Mouse (Mus musculus) left cerebral cortex, adult 18-20 months (tissue): ENCODE results near the gene Sln. TPM values are rescaled to one million over a fixed set of nuclear protein-coding genes. Genes with fewer than 3 reads are reported as not detected.

Experiments
- DNase-seq, 2 experiments: peaks; one replicate each; pipeline ENCODE4 v3.0.0; 2021 to 2022; ENCODE audit warnings: low spot score in 2 of 2, mixed read lengths in 1 of 2
- long read RNA-seq, 2 experiments: library from polyadenylated mRNA; stranded (forward); transcript quantifications; one replicate each; pipeline ENCODE4 v2.0.0; 2021
- total RNA-seq, 2 experiments: library from RNA; stranded (reverse); gene quantifications; 2 replicates each; pipeline ENCODE4 v1.2.3; 2021

The Sln gene
- not detected for total RNA-seq
- long read RNA-seq, experiment 1: 0 reads
- long read RNA-seq, experiment 2: 0 reads

DNA sequence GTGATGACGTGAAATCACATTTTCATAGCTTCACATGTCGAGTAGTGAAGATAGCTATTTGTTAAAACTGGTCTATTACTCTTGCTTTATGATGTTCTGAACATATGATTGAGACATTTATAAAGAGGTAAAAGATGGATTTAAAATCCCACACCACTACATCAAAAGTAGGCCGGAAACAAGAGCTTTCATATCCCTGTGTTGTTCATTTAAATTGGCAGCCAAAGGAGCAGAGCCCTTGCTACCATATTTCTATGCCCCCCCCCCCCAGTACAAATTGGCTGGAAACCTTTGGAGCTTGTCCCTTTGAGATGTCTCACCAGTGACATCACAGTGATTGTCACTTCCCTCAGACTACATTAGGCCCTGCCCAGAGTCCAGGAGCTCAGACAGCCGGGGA, at the start of gene Sln:
Gene Sln (plus strand): TSS at position 301 of the 400 bp plus-strand sequence.
- no peak for DNase-seq

DNA sequence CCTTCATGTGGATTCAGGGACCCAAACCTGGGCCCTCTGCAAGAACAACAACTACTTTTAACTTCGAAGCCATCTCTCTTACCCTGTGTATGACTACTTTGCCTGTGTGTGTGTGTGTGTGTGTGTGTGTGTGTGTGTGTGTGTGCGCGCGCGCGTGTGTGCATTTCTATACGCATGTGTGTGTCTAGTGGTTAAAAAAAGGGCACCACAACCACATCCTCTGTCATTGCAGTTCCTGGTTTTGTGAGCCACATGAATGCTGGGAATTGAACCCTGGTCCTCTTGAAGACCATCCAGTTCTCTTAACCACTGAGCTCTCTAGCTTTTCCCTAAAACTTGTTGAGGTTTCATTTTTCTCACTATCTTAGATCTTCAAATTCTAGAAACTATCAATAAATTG, 47.0 kb upstream of the Sln start:
- no peak for DNase-seq

DNA sequence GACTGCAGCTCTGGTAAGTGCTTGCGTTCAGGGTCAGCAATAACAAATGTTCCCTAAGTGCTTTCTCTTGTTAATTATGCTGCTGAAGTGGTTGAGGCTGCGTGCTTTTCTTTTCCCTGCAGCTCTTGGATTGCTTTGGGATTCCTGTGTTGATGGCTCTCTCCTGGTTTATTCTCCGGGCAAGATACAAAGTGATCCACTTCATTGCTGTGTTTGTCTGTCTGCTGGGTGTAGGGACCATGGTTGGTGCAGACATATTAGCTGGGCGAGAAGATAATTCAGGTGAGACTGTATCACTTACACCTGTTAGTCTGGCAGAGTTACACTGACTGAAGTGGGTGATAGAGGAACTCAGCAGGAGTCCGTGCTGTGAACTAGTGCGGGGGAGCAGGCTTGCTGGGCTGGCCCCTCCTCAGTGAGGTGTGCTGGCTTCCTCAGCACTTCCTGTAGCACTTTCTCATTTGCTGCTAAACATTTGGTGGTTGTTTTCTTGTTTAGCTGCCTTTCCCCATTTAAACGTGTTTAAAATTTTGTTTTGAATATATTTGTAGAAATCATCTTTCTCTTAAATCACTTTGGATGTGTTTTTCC, 43.4 kb upstream of the Sln start:
- no peak for DNase-seq

DNA sequence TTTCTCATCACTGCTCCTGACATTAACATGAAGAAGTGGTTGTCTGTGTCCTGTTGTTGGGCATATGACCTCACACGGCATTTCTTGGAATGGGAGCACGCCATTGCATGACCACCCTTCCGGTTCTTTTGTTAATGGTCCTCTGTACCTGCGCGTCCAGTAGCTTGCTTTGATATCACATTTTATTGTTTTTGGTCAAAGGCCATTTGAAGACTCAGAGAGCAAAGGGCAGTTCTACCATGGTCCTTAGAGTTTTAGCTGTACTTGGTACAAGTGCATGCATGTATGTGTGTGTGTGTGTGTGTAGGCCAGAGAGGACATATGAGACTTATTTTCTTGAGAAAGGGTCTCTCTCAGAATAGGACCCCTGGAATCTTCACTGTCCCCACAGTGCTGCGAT, 36.5 kb upstream of the Sln start:
- no peak for DNase-seq

DNA sequence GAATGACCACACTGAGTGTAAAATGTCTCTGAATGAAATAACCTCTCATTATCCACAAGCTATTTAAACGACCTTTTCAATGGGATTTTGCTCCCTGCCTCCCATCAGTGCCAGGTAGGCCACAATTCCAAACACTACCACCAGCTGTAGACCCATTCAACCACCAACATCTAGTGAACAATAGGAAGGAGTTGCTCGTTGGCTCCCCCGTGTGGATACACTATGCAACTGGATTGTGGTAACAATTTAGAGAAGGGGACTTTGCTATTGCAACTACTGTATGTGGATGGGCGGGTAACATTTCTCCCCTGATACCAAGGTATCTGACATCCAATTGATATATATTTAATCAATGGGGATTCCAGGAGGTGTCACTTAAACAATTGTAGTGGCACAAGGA, 31.2 kb upstream of the Sln start:
- DNase-seq: peak; percentile 60 to 69

DNA sequence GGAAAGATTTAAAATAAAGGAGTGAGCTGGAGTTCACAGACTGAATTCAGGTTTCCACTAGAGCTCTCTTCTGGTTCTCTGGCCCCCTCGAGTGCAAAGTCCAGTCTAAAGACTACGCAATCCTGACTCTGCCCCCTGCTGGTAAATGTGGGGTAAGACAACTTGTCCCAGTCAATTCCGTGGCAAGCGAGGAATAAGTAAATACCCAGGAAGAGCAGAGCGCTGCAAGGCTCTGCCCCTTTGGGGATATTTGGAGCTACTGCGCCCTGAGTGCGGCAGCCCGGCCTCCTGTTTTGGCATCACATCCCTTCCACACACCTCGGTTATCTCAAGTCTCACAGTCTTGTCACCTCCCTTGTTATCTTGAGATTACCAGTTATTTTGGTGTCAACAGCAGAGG, 24.6 kb upstream of the Sln start:
- DNase-seq: peak in 1 of 2 experiments; percentile 5

DNA sequence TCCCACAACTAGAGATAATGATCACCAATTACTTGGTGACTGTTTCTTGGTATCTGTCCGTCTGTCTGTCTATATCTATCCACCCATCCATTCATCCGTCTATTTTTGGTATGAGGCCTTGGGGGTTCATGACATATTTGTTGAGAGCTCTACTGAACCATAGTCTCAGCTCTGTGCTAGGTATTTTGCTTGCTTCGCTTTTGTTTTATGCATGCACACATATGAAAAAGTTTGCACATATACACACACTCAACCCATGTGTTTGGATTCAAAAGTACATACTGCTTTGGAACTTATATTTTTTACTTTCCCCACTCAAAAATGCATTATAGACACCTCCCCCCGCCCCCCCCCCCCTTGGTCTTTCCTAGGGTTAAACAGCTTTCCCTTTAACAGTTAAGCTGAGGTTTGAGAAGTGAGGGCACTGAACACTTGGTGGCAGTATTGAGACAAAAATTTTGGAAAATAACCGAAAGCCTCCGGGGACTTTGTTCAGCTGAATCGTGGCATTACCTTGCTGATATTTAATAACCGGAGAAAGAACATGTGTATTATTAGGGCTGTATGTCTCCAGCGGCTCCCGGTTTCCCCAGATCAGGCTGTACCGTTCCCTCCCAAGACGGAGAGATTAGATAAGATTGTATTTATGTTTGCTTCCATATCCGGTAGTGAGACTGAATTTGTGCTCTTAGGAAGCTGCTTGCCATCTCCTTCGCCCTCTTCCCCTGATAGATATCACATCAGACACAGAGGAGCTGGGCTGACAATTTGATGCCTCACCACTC, 20.7 kb upstream of the Sln start:
- peak; percentile 58 to 62 for DNase-seq

DNA sequence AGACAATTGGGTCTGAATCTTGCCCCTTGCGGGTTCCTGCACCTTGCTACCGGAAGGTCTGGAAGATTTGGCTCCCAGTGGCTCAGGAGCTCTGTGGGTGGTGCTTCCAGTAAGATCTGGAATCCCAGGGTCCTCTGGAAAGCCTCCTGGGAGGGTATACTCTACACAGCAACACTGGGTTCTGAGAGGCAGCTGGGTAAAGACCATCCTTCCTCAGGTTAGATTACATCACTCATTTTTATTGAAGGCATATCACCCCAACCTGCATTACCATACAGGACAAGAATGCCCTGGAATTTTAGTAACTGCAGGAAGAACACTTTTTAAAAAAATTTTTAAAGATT, 20.1 kb upstream of the Sln start:
- DNase-seq: peak in 1 of 2 experiments; percentile 24

DNA sequence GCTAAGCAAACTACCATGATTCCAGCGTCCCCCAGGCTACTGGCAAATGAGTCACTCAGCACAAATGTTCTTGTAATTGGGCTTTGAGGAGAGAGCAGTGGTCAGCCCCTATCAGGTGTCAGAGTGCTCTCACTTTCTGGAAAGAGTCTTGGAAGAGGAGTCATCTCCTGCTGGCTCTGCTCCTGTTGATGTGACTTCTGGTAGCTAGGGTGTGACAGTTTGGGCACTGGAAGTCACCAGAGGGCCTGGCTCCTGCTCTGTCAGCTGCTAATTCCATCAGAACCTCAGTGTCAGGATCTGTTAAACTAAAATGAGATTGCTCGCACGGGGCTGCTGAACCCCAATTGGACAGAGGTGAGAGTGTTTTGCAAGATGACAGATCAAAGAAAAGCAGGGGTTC, 14.9 kb upstream of the Sln start:
- no peak for DNase-seq

DNA sequence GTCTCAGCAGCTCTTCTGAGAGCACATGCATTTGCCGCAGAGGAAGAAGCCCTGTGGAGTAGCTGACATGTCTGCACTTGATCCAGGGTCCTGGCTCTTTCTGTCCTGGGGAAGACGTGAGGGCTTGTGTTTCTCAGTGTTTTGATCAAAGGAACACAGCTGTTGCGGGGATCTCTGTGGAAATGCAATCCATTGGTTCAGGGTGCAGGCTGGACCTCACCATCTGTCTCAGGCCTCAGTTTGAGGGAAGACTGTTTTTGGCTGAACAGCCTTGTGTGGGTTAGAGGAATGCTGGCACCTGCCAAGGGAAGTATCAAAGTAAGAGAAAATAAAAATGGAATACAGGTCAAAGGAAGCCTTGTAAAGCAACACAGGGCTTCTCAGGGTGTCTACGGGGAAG, 14.0 kb upstream of the Sln start:
- peak in 1 of 2 experiments; percentile 36 for DNase-seq

DNA sequence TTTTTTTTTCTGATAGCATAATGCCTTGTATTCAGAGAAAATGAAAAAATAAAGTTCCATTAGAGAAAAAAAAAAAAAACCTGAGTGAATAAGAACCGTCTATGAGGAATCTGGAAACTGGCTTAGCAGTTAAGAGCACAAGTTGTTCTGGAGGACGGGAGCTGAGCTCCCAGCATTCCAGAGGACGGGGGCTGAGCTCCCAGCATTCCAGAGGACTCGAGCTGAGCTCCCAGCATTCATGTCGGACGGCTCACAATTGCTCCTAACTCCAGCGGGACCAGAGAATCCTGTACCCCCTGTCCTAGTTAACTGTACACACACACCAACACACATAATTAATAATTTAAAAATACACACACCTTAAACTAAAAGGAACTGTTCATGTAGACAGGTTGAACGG, 11.1 kb upstream of the Sln start:
- no peak for DNase-seq

DNA sequence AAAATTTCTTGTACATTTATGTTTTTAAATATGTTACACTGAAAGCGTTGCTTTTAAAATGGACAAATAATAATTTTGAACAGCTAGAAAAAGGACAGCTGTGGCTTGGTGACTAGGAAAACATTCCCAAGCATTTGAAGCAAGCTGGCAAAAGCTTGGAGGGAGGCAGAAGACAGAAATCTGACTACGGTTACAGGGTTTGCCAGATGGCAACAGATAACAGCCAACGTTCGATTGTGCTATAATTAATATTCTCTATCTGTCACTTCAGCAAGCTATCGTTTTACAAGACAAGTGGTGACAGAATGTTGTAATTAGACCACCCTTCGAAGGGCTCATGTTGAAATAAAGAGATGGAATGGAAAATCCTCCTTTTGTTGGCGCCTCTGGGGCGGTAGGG, 1.4 kb upstream of the Sln start:
- DNase-seq: no peak

DNA sequence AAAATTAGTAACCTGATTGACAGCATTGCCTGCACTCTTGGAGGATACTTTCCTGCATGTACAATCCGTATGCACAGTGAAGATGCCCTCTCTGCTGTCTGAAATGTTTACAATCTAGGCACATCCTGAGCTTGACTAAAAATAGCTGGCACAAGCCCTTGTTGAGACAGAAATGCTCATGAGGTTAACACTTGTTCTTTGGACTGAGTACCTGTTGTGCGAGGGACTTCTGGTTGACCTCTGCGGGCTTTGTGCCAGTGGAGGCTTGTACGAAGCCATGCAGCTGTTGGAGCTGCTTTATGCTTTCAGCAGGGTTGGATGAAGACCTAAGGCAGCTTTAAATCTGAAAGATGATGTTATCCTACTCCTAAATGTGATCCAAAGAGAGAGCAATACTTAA, 2.2 kb downstream of the Sln start:
- DNase-seq: no peak

DNA sequence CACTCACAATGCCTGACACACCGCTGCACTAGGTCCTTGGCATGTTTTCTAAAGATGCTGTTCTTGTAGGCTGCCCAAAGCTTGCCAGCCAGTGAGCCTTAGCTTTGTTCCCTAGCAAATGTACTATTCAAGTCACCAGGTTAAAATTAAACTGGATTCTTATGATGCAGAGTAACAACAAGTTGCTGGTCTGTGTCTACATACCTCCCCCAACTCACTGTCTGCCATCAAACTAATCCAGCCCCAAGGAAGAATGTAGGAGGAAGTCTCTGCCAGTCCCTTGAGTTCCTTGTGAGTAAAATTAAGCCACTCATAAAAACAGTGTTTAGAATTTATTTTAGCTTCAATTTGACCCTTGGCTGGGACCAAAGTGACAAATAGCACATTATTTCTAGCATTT, 3.7 kb downstream of the Sln start:
- DNase-seq: no peak

DNA sequence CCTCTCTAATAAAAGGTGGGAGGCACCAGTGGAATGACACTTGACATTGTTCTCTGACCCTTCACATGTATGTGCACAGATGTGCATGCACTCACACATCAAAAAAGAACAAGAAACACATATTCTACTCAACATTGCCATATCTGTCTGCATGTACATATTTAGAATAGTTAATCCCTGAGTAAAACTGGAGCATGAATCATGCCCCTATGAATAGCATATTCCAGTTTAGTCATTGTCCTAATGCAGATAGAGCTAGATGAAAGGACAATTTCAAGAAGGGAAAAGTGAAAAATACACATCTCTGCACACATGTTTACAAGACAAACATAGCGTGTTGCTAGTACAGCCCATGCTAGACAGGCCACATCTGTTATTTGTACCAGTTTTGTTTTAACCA, 4.6 kb downstream of the Sln start:
- DNase-seq: no peak

DNA sequence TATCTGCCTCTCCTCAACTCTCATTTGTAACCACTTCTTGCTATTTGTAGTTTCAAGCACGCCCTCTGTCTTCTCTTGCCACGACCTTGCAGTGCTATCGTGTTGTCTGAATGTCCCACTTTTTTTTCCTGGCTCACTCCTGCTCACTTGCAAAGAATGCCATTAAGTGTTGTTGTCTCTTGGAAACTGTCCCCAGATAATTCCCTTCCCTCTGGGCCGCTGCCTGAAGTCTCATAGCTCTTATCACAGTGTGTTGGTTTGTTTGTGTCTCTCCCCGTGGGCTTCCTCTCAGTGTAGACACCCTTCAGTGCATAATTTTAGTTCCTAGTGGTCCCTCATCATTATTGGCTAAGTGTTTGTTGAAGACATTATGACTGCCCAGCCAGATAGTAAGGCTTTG, 7.9 kb downstream of the Sln start:
- DNase-seq: no peak

DNA sequence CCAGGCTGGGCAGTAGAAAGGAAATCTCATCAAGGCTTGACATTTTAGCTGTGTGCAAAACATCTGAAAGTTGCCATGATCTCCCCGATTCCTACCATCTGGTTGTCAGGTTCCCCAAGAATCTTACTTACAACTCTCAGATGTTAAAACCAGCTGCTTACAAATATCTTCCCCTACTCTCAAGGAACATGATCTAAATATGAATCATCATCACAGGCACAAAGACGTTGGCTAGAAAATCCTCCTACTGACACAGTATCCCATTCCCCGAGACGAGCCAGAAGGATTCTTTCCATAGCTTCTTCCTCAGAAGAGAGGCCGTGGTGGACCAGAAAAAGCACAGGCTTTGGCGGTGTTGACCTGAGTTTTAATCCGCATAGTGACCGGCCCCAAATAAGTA, 23.3 kb downstream of the Sln start:
- DNase-seq: no peak

DNA sequence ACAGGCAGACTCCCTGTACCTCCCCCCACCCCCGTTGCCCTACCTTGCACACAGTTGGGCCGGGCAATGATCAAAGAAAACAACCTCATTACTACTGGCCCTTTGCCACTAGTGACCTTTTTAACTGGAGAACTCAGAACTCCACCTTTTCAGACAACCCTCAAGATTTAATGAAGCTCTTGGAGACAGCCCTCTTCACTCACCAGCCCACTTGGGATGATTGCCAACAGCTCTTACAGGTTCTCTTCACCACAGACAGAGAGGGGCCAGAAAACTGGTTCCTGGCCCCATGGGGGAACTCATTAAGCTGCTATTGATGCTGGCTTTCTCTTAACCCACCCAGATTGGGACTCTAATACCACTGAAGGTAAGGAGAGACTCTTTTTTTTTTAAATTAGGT, 27.5 kb downstream of the Sln start:
- no peak for DNase-seq

DNA sequence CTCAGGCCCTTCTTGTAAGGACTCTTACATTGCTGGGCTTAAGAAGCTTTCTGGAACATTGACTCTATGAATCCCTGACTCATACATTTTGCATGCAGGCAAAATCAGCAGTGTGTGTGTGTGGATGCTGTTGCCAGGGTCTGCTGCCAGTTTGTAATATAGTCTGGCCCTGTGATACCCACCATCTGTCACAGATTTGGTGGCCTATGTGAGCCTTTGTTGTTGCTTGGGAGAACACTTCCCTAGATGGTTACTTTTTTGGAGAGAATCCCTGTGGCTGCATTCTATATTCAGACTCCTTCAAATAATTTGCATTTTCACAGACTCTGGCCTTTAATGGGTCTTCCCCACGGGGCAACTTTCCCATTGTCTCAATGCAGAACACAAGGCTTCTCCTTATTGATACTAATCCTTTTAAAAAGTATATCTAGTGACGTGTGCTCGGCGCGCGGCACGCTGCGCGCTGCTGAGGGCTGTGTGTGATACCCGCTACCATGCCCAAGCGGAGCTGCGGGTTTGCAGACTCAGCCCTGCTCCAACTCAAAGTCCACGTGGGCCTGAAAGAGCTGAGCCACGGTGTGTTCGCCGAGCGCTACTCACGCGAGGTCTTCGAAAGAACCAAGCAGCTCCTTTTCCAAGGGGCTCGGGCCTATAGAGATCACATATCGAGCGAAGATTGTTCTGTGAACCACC, 33.8 kb downstream of the Sln start:
- no peak for DNase-seq

DNA sequence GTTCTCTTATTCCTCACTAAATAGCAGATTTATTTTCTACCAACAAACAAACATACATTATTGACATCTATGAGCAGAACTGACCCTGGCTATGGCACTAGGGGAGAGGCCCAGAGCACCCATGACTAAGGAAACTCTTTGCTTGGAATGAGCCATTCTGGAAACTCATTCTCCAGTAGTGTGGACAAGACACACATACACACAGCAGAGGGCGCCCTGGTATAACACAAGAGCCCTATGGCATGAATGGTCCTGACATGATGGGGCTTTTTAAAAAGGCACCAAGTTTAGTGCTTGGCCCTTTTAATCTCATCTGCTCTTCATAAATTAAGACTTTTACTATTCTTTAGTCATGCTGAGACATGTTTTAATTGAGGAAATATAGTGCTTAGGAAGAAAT, 40.1 kb downstream of the Sln start:
- peak; percentile 73 for DNase-seq

DNA sequence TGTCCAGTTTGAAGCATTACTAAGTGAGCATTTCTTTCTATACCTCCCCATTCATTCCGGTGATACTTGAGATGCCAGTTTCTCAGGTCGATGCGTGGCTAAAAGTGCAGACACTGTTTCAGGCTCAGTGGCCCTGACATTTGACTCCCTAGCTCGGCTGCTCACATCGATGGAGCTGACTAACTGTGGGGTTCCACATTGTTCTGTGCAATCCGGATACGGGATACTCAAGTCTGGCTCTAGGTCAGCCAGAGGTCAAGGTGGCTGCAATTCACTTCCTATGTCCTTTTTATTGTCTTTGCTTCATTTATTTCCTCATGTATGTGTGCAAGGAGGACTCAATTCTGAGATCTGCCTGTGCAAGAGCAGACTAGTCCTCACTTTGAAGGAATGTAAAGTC, 45.9 kb downstream of the Sln start:
- no peak for DNase-seq

DNA sequence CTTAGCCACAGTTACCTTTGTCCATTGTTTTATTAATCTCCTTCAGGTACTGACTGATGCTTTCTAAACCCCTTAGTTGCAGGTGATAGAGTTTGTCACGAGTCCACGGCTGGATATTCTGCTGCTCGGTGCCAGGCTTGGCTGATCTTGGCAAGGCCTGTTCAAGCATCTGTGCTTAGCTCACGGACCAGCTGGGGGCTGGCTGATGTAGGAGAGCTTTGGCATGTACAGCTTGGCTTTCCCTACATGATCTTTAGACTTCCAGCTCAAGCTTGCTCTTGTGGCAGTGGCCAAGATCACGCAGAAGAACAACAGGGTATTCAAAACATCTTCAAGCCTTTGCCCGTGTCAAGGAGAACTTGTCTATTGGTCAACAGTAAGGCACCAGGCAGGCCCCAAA, 49.9 kb downstream of the Sln start:
- DNase-seq: no peak
